Mouse (Mus musculus) small intestine, adult 2 months (tissue): ENCODE measurements at regions not wholly inside any gene's neighbourhood (a gene's known extent, or its start where the extent isn't known, plus 50 kb on each side); places are given as distances from the start of the nearest gene placed in this dataset.

ENCODE experiments used
- CTCF ChIP-seq: fragments of 200-500 bp; IDR thresholded peaks from 2 replicates; pipeline ENCODE4 v1.5.1; 2012; ENCODE audit warnings: low read depth, mild to moderate bottlenecking, control low read depth, inconsistent platforms, low read length, moderate library complexity, mixed read lengths; ENCODE audit not compliant: insufficient replicate concordance, insufficient read length; ENCODE audit errors: extremely low read depth
- POLR2A ChIP-seq: fragments of 200-500 bp; IDR thresholded peaks from 2 replicates; pipeline ENCODE4 v1.6.1; 2012; ENCODE audit warnings: low read depth, mild to moderate bottlenecking, control low read depth, inconsistent platforms, low read length, moderate library complexity

GRCm38 (mm10) chr8:26229548-26229947 lies 110.2 kb downstream of the Gm45692 start:
- no peak for TF ChIP-seq CTCF
- TF ChIP-seq POLR2A, result no peak
